Mouse (Mus musculus): Measurements from ENCODE around the gene Pip5k1a. TPM values are rescaled to one million over a fixed set of nuclear protein-coding genes. Genes with fewer than 3 reads are reported as not detected.

Gene Pip5k1a
- polyA plus RNA-seq, 1 experiment from 2014 or later = 20.8 TPM

- H3K36me3 ChIP-seq = peaks cover 59% of the 10 kb centered on the region
- no peak overlapping the region for H3K9ac ChIP-seq
- peaks cover 11% of the 10 kb centered on the region; the same call in 1 of the 2 replicates for H3K4me1 ChIP-seq
- WGBS = 77% methylated on average over 8 of the region's 8 CpGs
- no peaks in the 10 kb centered on the region for H3K9me3 ChIP-seq (replicated peaks)
- no peak overlapping the region for H3K4me3 ChIP-seq (replicated peaks)
- no peaks in the 10 kb centered on the region for H3K27me3 ChIP-seq
- H3K27ac ChIP-seq = no peak overlapping the region
- ATAC-seq (replicated peaks; ENCODE audit: low FRiP score) = no peak
- no peak overlapping the region for H3K4me2 ChIP-seq
These were observed 48.7 kb downstream of the Pip5k1a start for GRCm38 (mm10) chr3:95058078-95058477.

GRCm38 (mm10) chr3:95056275-95056674, 50.5 kb downstream of the Pip5k1a start:
- Histone ChIP-seq H3K4me1 (peaks cover 11% of the 10 kb centered on the region; the same call in 1 of the 2 replicates), H3K4me3 (replicated peaks) (no peak overlapping the region), H3K4me2 (no peak overlapping the region), H3K36me3 (peaks cover 41% of the 10 kb centered on the region), H3K9ac (no peak overlapping the region), H3K27ac (no peak overlapping the region), H3K9me3 (replicated peaks) (no peaks in the 10 kb centered on the region), H3K27me3 (no peaks in the 10 kb centered on the region)
- 78% methylated on average over 7 of the region's 7 CpGs for WGBS
- 0 out of 2 replicates have a peak, but pooled peaks have one; percentile 43 for ATAC-seq (replicated peaks; ENCODE audit: low FRiP score)

- Histone ChIP-seq H3K9ac (no peak overlapping the region), H3K27ac (peak overlapping the region; percentile 22; the same call in 1 of the 2 replicates), H3K4me1 (peaks cover 11% of the 10 kb centered on the region; the same call in 1 of the 2 replicates), H3K4me3 (replicated peaks) (no peak overlapping the region), H3K4me2 (no peak overlapping the region), H3K36me3 (peaks cover 25% of the 10 kb centered on the region), H3K9me3 (replicated peaks) (no peaks in the 10 kb centered on the region), H3K27me3 (no peaks in the 10 kb centered on the region)
- WGBS = 51% methylated on average over 10 of the region's 10 CpGs
- no peak for ATAC-seq (replicated peaks; ENCODE audit: low FRiP score)
These were observed 52.1 kb downstream of the Pip5k1a start for GRCm38 (mm10) chr3:95054481-95055260.

- H3K9ac ChIP-seq = no peak overlapping the region
- H3K27ac ChIP-seq = no peak overlapping the region
- 41% methylated on average over 3 of the region's 3 CpGs for WGBS
- H3K4me3 ChIP-seq (replicated peaks) = no peak overlapping the region
- no peaks in the 10 kb centered on the region for H3K9me3 ChIP-seq (replicated peaks)
- H3K27me3 ChIP-seq = no peaks in the 10 kb centered on the region
- H3K4me2 ChIP-seq = no peak overlapping the region
- ATAC-seq (replicated peaks; ENCODE audit: low FRiP score) = no peak; the same call in 1 of the 2 replicates
- H3K36me3 ChIP-seq = peaks cover 15% of the 10 kb centered on the region
- H3K4me1 ChIP-seq = peaks cover 11% of the 10 kb centered on the region; the same call in 1 of the 2 replicates
These were observed 53.0 kb downstream of the Pip5k1a start for GRCm38 (mm10) chr3:95053701-95054100.

- Histone ChIP-seq H3K27ac (no peak overlapping the region), H3K4me3 (replicated peaks) (no peak overlapping the region), H3K27me3 (no peaks in the 10 kb centered on the region), H3K4me1 (peaks cover 11% of the 10 kb centered on the region; the same call in 1 of the 2 replicates), H3K4me2 (no peak overlapping the region), H3K9me3 (replicated peaks) (no peaks in the 10 kb centered on the region), H3K9ac (no peak overlapping the region), H3K36me3 (peaks cover 8% of the 10 kb centered on the region)
- no peak for ATAC-seq (replicated peaks; ENCODE audit: low FRiP score)
- 47% methylated on average over 1 of the region's 1 CpGs for WGBS
These were observed 53.8 kb downstream of the Pip5k1a start for GRCm38 (mm10) chr3:95052959-95053358.

GRCm38 (mm10) chr3:95047914-95048313, 58.8 kb downstream of the Pip5k1a start:
- Histone ChIP-seq H3K9ac (no peak overlapping the region), H3K27me3 (no peaks in the 10 kb centered on the region), H3K4me3 (replicated peaks) (no peak overlapping the region), H3K9me3 (replicated peaks) (no peaks in the 10 kb centered on the region), H3K4me1 (peaks cover under 1% of the 10 kb centered on the region; the same call in 1 of the 2 replicates), H3K4me2 (no peak overlapping the region), H3K27ac (no peak overlapping the region), H3K36me3 (no peaks in the 10 kb centered on the region)
- ATAC-seq (replicated peaks; ENCODE audit: low FRiP score) = no peak
- WGBS = 63% methylated on average over 3 of the region's 3 CpGs

- no peak for ATAC-seq (replicated peaks; ENCODE audit: low FRiP score)
- Histone ChIP-seq H3K27me3 (no peaks in the 10 kb centered on the region), H3K4me3 (replicated peaks) (no peak overlapping the region), H3K4me1 (peaks cover 6% of the 10 kb centered on the region), H3K9ac (no peak overlapping the region), H3K9me3 (replicated peaks) (no peaks in the 10 kb centered on the region), H3K4me2 (no peak overlapping the region), H3K36me3 (no peaks in the 10 kb centered on the region), H3K27ac (no peak overlapping the region)
- 87% methylated on average over 11 of the region's 11 CpGs for WGBS
These were observed 60.2 kb downstream of the Pip5k1a start for GRCm38 (mm10) chr3:95046462-95047057.

GRCm38 (mm10) chr3:95043251-95043650, 63.5 kb downstream of the Pip5k1a start:
- H3K9ac ChIP-seq = no peak overlapping the region
- no peaks in the 10 kb centered on the region for H3K9me3 ChIP-seq (replicated peaks)
- ATAC-seq (replicated peaks; ENCODE audit: low FRiP score) = no peak
- H3K4me2 ChIP-seq = peak overlapping the region; percentile 68; the same call in 1 of the 2 replicates
- peaks cover 11% of the 10 kb centered on the region for H3K4me1 ChIP-seq
- H3K36me3 ChIP-seq = peaks cover 18% of the 10 kb centered on the region
- H3K4me3 ChIP-seq (replicated peaks) = no peak overlapping the region
- 73% methylated on average over 6 of the region's 6 CpGs for WGBS
- H3K27ac ChIP-seq = no peak overlapping the region
- H3K27me3 ChIP-seq = no peaks in the 10 kb centered on the region

- Histone ChIP-seq H3K4me1 (peaks cover 11% of the 10 kb centered on the region), H3K9me3 (replicated peaks) (no peaks in the 10 kb centered on the region), H3K4me2 (peak overlapping the region; percentile 68), H3K27me3 (no peaks in the 10 kb centered on the region), H3K27ac (peak overlapping the region; percentile 83), H3K4me3 (replicated peaks) (peak overlapping the region; percentile 87), H3K9ac (peak overlapping the region; percentile 82; the same call in 1 of the 2 replicates), H3K36me3 (peaks cover 22% of the 10 kb centered on the region)
- WGBS = 19% methylated on average over 7 of the region's 7 CpGs
- peak; percentile 76 for ATAC-seq (replicated peaks; ENCODE audit: low FRiP score)
These were observed 63.9 kb downstream of the Pip5k1a start for GRCm38 (mm10) chr3:95042838-95043229.

- Histone ChIP-seq H3K9me3 (replicated peaks) (no peaks in the 10 kb centered on the region), H3K4me3 (replicated peaks) (peak within 1 kb of the TSS; percentile 87), H3K36me3 (peaks cover 27% of the 10 kb centered on the region), H3K27me3 (no peaks in the 10 kb centered on the region), H3K4me1 (peaks cover 11% of the 10 kb centered on the region), H3K27ac (peak within 1 kb of the TSS; percentile 83), H3K4me2 (peak within 1 kb of the TSS; percentile 68), H3K9ac (peak within 1 kb of the TSS; percentile 82)
- under 1% methylated on average over 36 of the region's 36 CpGs for WGBS
- peak; percentile 99 for ATAC-seq (replicated peaks; ENCODE audit: low FRiP score)
These were observed 64.4 kb downstream of the Pip5k1a start, which contains the start of gene Psmd4 for GRCm38 (mm10) chr3:95042166-95042837. TSS of gene Psmd4 (minus strand) at chr3:95042614.

- no peaks in the 10 kb centered on the region for H3K9me3 ChIP-seq (replicated peaks)
- peak overlapping the region; percentile 68 for H3K4me2 ChIP-seq
- no peaks in the 10 kb centered on the region for H3K27me3 ChIP-seq
- peak overlapping the region; percentile 82 for H3K9ac ChIP-seq
- H3K4me3 ChIP-seq (replicated peaks) = peak overlapping the region; percentile 87
- H3K36me3 ChIP-seq = peaks cover 34% of the 10 kb centered on the region
- WGBS = 10% methylated on average over 3 of the region's 3 CpGs
- ATAC-seq (replicated peaks; ENCODE audit: low FRiP score) = no peak
- H3K4me1 ChIP-seq = peaks cover 11% of the 10 kb centered on the region
- H3K27ac ChIP-seq = no peak overlapping the region
These were observed 65.1 kb downstream of the Pip5k1a start for GRCm38 (mm10) chr3:95041625-95042024.

- peaks cover 54% of the 10 kb centered on the region for H3K36me3 ChIP-seq
- H3K4me3 ChIP-seq (replicated peaks) = no peak overlapping the region
- ATAC-seq (replicated peaks; ENCODE audit: low FRiP score) = no peak
- 66% methylated on average over 3 of the region's 3 CpGs for WGBS
- H3K27me3 ChIP-seq = no peaks in the 10 kb centered on the region
- no peak overlapping the region for H3K27ac ChIP-seq
- no peak overlapping the region for H3K9ac ChIP-seq
- H3K4me1 ChIP-seq = peaks cover 12% of the 10 kb centered on the region; the same call in 1 of the 2 replicates
- H3K9me3 ChIP-seq (replicated peaks) = no peaks in the 10 kb centered on the region
- H3K4me2 ChIP-seq = no peak overlapping the region
These were observed 76.8 kb downstream of the Pip5k1a start for GRCm38 (mm10) chr3:95029953-95030352.
